Mouse (Mus musculus) kidney, postnatal 14 days (tissue): Measurements from ENCODE around the gene Mcat.
"Not testable (repeated sequence)": the region's sequence is repeated elsewhere in the genome, so short reads cannot be mapped to it uniquely, and the experiment has no call there.

Source experiments
- DNase-seq: peaks from one replicate; pipeline ENCODE4 v3.0.0; 2022; ENCODE audit warnings: mixed read lengths

Mcat gene

DNA sequence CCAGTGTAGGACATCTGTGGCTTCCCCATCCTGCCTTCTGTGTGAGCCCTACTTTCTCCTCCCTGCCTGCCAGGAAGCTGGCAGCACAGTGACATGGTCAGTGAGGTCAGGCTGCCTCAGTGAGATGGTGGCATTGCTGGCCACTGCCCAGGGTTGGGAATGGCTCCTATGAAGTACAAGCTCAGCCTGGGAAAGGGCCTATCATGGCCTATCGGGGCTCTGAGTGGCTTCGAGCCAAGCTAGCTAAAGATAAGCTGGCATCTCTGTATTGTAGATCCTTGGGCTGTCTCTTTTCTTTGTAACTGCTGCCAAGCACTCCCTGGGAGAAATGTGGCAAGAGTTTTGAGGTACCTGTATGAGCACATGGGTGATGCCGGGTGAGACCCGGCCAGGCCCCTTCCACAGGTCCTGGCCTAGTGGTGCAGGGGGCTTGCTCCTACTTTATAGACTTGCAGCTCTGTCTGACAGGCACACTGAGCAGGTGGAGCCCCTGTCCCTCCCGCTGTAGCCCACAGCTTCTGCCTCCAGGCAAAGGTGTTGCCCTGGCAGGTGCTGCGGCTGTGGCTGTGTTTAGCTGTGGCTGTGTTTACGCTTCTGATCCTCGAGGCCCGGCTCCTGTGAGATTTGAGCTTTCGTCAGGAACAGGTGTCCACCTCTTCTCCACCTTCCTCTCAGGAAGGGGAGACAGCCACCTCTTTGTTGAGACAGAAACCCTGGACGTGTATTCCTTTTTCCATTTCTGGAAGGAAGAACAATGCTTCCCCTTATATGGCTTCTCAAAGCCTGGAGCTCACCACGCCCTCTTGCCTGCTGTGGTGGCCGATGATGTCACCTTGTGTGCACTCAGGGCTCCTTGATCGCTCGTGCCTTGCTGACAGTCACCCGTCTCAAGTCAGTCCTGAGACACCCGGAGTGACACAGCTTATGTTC is 28.4 kb downstream of the Mcat start:
- DNase-seq: no peak

- no peak for DNase-seq
Observed at GRCm38 (mm10) chr15:83532606-83533005, 31.0 kb downstream of the Mcat start.

DNA sequence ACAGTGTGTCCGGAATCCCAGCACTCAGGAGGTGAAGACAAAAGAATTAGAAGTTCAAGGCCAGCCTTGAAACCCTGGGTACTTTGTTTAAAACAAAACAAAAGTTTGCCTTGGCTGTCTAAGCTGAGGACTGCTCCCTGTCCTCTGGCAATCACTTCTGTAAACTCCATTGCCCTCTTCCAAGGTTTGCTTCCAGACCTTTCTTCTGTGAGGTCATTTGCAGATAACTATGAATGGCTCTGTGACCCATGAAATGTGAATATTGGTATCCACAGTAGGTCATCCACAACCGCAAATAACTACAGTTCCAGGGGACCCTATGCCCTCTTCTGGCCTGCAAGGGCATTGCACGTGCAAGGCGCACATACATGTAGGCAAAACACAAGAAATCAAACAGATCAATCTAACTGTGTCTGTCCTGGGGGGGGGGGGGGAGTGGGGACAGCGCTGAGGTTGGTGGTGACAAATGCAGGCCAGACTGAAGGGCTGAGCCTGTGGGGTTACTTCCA is 31.6 kb downstream of the Mcat start:
- no peak for DNase-seq

- DNase-seq: peak; percentile 71
Observed at GRCm38 (mm10) chr15:83530688-83531087, 32.9 kb downstream of the Mcat start.

- peak; percentile 84 for DNase-seq
Observed at GRCm38 (mm10) chr15:83530233-83530632, 33.4 kb downstream of the Mcat start.

DNA sequence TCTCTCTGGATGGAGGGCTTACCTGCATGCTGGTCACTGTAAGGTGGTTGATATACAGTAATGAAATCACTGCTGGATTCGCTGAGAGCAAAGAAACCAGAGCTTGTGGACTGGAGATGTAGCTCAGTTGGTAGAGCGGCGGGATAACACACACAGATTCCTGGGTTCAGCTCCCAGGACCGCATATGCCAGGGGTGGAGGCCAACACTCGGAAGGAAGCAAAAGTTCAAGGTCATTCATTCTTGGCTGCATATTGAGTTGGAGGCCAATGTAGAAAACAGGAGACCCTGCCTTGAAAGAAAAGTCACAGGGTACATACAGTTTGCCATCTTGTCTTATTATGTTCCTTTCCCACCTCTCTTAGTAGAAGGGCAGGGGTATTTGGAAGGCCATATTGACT is 33.8 kb downstream of the Mcat start:
- peak; percentile 79 for DNase-seq

DNA sequence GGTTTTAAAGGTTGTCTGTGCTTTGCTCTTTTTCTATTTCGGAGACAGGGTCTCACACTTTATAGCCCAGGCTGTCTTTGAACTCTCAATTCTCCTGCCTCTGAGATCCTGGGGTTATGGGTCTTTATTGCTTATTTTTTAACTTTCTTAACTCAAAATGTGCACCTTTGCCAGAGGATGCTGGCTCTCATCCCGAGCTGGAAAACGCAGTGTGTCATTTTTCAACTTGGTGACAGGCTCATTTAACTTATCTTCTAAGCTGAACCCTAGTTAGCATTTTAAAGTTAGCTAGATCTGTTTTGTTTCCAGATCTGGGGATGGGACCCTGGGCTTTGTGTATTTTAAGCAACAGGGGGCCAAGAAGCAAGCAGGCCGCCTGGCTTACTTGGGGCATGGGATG is 34.7 kb downstream of the Mcat start:
- peak; percentile 53 for DNase-seq

- DNase-seq: no peak
Observed at GRCm38 (mm10) chr15:83527747-83528146, 35.8 kb downstream of the Mcat start.

DNA sequence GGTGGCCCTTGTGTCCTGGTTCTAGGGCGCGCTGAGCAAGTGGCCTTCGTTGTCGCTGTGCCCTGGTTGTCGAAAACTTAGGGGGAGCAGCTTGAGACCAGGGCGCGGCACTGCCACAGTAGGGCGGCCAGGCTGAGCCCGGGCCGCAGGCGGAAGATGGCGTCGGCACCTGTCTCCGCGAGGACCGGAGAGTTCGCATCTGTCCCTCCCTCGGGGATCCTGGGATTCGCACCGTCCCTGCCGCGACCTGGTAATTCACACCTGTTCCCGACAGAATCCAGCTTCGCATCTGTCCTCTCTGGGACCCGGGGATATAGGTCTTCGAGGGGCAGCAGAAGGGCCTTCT is 36.5 kb downstream of the Mcat start:
- no peak for DNase-seq

DNA sequence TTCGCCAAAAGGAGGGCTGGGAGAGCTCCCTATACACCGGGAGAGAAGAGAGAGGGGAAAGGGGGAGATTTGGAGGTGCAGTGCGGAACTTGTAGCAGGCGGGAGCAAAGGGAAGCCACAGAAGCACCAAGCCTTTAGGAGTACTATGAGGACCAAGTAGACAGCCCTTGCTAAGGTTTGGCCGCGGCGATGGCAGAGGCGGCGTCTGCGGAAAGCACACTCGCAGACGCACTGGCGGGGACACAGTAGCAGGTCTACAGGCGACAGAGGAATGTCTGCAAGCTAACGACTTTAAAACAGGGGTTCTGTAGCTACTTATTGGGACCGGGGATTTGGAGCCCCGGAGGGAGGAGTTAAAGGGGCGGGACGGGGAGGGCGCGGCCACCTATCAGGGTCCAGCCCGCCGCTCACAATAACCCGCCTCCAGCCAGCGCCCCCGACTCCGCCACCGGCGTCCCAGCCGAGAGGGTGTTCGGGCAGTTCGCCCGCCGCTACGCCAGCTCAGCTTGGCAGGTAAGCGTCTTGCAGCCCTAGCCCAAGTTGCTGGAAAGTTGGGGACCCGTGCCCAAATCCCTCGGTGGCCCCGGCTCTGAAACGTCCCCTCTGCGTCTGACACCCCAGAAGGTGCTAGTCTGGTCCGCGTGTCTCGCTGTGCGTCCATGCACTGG is 37.0 kb downstream of the Mcat start, which contains the start of gene Bik:
TSS of gene Bik (plus strand) at position 439 of the 668 bp plus-strand sequence.
- peak; percentile 80 for DNase-seq

DNA sequence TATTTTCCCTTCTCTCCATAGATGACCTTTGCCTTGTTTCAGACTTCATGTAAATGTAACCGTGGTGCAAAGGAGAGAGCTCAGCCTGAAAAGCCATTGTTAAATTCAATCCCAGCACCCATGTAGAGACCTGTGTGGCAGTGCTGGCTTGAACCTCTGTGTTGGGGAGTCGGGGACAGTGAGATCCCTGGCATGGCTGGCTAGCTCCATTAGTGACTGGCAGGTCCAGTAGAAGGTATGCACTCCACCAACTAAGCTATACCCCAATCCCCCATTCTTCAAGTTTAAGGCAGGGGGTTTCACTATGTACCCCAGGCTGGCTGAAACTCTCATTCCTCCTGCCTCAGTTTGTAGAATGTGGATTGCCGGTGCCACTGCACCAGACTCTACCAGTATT is 39.3 kb downstream of the Mcat start:
- DNase-seq: no peak

GRCm38 (mm10) chr15:83523638-83524332 is 39.8 kb downstream of the Mcat start:
- DNase-seq: no peak

GRCm38 (mm10) chr15:83523196-83523595 is 40.4 kb downstream of the Mcat start:
- no peak for DNase-seq

DNA sequence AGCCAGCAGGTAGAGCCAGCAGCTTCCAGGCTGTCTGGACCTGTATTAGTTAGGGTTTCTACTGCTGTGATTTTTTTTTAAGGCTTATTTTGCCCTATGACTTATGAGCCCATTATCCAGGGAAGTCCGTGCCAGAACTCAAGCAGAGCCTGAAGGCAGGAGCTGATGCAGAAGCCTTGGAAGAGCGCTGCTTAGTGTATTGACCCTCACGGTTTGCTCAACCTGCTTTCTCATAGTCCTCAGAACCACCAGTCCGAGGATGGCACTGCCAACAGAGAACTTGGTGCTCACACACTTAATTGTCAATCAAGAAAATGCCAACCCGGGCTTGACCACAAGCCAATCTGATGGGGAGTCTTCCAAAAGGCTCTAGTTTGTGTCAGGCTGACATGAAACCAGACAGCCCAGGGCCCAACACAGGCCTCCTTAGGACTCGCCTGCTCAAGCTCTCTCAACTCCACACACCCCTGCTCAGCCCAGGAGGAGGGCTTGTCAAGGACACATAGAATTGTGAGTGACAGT is 42.7 kb downstream of the Mcat start:
- no peak for DNase-seq

DNA sequence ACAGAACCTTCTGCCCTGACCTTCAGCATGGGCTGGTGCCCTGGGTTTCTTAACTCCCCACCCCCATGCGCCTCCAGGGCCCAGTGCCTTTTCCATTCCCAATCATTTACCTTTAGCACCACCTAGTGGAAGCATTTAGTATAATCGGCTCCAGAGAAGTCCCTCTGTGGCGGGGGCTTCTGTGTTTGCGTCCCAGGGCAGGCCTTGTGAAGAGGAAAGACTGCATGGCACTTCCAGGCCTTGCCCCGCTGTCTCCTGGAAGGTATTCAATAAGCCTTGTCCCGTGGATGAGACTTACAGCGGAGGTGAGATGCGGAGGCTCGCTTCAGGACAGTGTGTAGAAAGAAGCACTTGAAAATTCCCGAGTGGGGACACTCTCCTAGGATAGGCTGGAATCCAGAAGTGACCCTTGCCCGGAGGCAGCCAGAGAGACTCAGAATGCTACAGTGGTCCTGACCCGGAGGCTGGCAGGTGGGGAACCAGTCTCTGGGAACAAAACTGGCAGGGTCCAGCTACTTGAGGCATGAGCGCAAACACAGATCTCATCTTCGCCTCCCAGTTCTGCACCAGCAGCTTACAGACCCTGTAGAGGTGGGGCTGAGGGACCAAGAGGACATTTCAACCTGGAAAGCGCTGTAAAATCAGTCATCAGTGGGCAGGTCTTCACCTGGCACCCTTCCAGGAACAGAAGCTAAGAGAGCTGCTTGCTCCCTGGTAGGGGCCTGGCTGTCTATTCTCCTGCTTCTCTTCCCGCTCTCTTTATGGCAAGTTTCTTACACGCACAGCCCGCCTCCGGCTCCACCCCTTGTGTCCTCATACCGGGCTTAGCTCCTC is 45.2 kb downstream of the Mcat start:
- peak; percentile 83 for DNase-seq

DNA sequence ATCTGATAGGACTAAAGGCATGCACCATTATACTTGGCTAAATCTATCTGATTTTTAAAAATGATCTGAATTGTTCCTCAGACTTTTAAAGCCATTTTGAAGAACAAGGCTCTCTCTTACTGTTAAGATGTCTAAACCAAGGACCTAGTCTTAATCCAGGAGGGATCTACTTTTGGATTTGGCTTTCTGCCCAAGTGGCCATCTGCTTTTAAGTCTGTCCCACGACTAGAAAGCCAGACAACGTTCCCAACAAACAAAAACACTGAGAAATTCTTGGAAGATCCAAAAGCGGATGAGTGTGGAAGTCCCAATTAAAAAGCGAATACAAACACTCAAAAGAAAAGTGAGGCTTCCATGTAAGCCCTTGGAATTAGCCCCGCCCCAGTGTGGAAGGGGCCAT is 48.6 kb downstream of the Mcat start:
- DNase-seq: no peak

DNA sequence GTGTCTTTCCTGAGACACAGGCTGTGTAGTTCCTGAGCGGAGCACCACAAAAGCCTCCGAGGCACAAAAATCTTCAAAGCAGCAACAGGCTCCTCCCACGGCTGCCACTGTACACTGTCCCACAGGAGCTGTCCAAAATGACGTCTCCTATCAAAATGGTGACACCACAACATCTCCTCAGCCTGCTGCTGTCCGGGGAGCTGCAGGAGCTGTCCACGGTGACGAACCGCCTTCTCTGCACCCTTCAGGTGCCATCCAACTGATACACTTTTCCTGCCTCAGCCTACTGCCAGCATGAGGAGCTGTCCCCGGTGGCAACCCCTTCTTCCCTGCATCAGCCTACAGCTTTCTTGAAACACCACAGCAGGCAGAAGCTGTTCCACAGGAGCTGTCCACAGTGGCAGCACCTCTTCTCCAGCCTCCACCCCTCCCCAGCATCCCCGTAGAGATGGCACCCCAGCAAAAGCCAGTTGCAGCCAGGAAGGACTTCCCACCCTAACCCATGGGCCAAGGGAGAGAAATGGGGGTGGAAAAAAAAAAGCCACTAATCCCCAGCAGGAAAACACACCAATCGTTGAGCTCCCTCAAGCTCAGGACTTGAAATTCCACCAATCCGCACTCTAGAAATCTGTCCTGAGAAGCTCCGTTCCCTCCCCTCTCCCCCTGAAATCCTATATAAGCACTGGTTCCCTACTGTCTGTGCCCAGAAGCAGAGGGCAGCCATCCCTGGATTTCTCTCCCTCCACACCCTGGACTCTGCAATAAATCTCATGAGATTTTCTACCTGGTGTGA is 50.9 kb downstream of the Mcat start:
- DNase-seq: no peak

- peak; percentile 98 for DNase-seq
Observed at GRCm38 (mm10) chr15:83510805-83511405, 52.7 kb downstream of the Mcat start, which contains the start of gene Ttll1. Gene Ttll1 (minus strand): TSS chr15:83510893.

DNA sequence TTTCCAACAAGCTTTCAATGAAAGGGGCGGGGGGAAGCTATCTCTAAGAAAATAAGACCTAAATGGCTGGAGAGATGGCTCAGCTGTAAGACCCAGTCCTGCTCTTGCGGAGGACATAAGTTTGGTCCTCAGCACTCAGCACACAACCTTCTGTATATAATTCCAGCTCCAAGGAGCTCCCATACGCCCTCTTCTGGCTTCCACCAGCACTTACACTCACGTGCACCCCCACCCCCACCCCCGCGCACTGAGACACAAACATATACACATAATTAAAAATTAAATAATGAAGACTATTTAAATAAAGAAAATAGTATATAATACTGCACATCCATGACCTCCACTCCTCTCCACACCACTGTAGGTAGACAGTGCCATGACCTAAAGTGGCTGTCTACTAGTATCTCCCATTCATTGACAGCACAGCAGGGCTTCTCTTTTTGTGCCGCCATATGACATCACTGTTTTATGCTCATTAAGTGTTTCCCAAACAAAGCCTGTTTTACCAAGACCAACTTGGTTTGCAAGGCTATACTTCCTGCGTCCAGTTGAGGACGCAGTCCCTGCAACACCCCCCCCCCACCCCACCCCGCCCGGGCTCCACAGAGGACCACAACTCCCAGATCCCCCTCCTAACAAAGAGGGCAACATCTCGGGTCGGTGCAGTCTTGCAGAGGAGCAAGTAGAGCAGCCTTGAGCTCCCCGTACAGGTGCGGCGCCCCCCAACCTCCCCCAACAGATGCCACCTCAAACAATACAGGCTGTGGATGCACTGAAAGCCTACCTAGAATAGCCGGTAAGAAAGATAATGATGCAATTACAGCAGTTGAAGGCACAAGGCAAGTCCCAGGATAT is 53.4 kb downstream of the Mcat start:
- no peak for DNase-seq

GRCm38 (mm10) chr15:83501483-83501882 is 62.1 kb downstream of the Mcat start:
- DNase-seq: not testable (repeated sequence)
